Mouse (Mus musculus) heart, adult 2 months (tissue): ENCODE measurements around the gene Pfkfb3. TPM values are rescaled to one million over a fixed set of nuclear protein-coding genes. Genes with fewer than 3 reads are reported as not detected.
A peak's percentile ranks its signal among the peaks of the same experiment; 100 is the strongest.

Source experiments
- DNase-seq, 2 experiments: peaks; one replicate each; pipeline ENCODE4 v3.0.0; 2021
- H3K27ac ChIP-seq: fragments of 200-600 bp; 2 replicates; pipeline ENCODE4 v1.8.1; 2022
- H3K27me3 ChIP-seq: fragments of 200-500 bp; 2 replicates; pipeline ENCODE4 v1.6.1; 2012; ENCODE audit warnings: mild to moderate bottlenecking, low read length, inconsistent platforms, mixed read lengths; ENCODE audit not compliant: control insufficient read depth, insufficient read depth
- H3K36me3 ChIP-seq: fragments of 200-500 bp; 2 replicates; pipeline ENCODE4 v1.6.1; 2012; ENCODE audit warnings: low read length, inconsistent platforms; ENCODE audit not compliant: control insufficient read depth, insufficient read depth
- H3K4me1 ChIP-seq: fragments of 200-500 bp; 2 replicates; pipeline ENCODE4 v1.6.1; 2011; ENCODE audit warnings: low read length; ENCODE audit not compliant: control insufficient read depth, insufficient read depth
- H3K4me3 ChIP-seq: fragments of 200-600 bp; 2 replicates; pipeline ENCODE4 v1.8.1; 2022
- H3K79me2 ChIP-seq: fragments of 200-500 bp; replicated peaks from 2 replicates; pipeline ENCODE4 v1.6.1; 2012; ENCODE audit warnings: mild to moderate bottlenecking, inconsistent platforms, low read length, moderate library complexity, mixed read lengths; ENCODE audit not compliant: control insufficient read depth, insufficient read depth
- H3K9ac ChIP-seq: fragments of 200-500 bp; 2 replicates; pipeline ENCODE4 v1.6.1; 2012; ENCODE audit warnings: low read depth, mild to moderate bottlenecking, control low read depth, inconsistent platforms, low read length, mixed read lengths
- CTCF ChIP-seq: fragments of 200-600 bp; IDR thresholded peaks from 2 replicates; pipeline ENCODE4 v1.8.1; 2022; ENCODE audit warnings: antibody characterized with exemption, mild to moderate bottlenecking, moderate library complexity
- EP300 ChIP-seq: fragments of 200-500 bp; IDR thresholded peaks from 2 replicates; pipeline ENCODE4 v1.6.1; 2011; ENCODE audit warnings: low read depth, low read length, control low read depth; ENCODE audit not compliant: insufficient read depth
- POLR2A ChIP-seq: fragments of 200-500 bp; IDR thresholded peaks from 2 replicates; pipeline ENCODE4 v1.6.1; 2011; ENCODE audit warnings: mild to moderate bottlenecking, low read depth, low read length, control low read depth; ENCODE audit not compliant: insufficient read depth
- WGBS: fragments of 180-500 bp; shearing (Covaris S2); methylation state at CpG from one replicate; pipeline ENCODE4 v1.1.7; 2018; 5-methylcytosine and 5-hydroxymethylcytosine counted together
- intact Hi-C: fragments of 180-260 bp; cut with DNase I; formaldehyde crosslinking; loops from one replicate; pipeline ENCODE4 v1.15.1; 2025
- polyA plus RNA-seq: library from polyadenylated mRNA; depleted of rRNA; stranded (reverse); fragments of >200 nt; gene quantifications from 2 replicates; pipeline ENCODE4 v1.2.3, GENCODE M21; 2012
- total RNA-seq, 2 experiments: library from RNA; stranded (reverse); gene quantifications; 2 replicates each; pipeline ENCODE4 v1.2.3; 2021

Gene Pfkfb3
- total and polyA plus RNA-seq, 3 experiments: 9.0 to 14.3 (median 12.1) TPM

GRCm38 (mm10) chr2:11429538-11429937 is 124.3 kb downstream of the Pfkfb3 start:
- Histone ChIP-seq H3K4me1 (peaks cover 6% of the 10 kb centered on the region), H3K27me3 (no peaks in the 10 kb centered on the region), H3K9ac (no peak overlapping the region), H3K36me3 (no peaks in the 10 kb centered on the region; the same call in 1 of the 2 replicates), H3K79me2 (no peaks in the 10 kb centered on the region), H3K27ac (peak overlapping the region; percentile 49), H3K4me3 (no peak overlapping the region)
- peak; percentile 70 to 85 for DNase-seq
- TF ChIP-seq POLR2A: no peak
- peak; percentile 70; the same call in 1 of the 2 replicates for TF ChIP-seq EP300
- intact Hi-C loops: loop anchor here (2.0 to 10.0 kb wide), 3 partner anchors 71 to 108 kb away; no protein-coding TSS in a partner anchor
- WGBS: 20% methylated on average over 3 of the region's 3 CpGs

DNA sequence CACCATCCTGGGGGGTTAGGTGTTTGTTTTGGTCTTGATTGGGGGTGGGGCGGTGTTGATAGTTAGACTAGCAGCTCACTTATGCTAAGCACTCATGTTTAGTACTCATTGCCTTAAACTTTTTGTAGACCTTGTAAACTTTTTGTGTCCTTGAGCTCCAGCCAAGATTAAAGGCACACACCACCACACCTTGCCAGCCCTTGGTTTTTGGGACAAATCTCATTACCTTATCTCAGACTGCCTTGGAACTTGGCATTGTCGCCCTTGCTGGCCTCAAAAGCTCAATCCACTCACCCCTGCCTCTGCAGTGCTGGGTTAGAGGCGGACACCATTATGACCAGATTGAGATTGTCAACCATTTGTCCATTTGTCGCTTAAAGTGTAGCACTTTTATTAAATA is 125.3 kb downstream of the Pfkfb3 start:
- intact Hi-C loops: loop anchor here (2.0 to 10.0 kb wide), 3 partner anchors 72 to 109 kb away; no protein-coding TSS in a partner anchor
- no peak overlapping the region for H3K4me3 ChIP-seq
- H3K36me3 ChIP-seq: no peaks in the 10 kb centered on the region; the same call in 1 of the 2 replicates
- WGBS: 90% methylated on average over 4 of the region's 4 CpGs
- H3K27me3 ChIP-seq: no peaks in the 10 kb centered on the region
- no peaks in the 10 kb centered on the region for H3K79me2 ChIP-seq
- peaks cover 6% of the 10 kb centered on the region for H3K4me1 ChIP-seq
- TF ChIP-seq EP300 (no peak), POLR2A (no peak), CTCF (no peak)
- DNase-seq: no peak
- H3K9ac ChIP-seq: no peak overlapping the region
- H3K27ac ChIP-seq: no peak overlapping the region

DNA sequence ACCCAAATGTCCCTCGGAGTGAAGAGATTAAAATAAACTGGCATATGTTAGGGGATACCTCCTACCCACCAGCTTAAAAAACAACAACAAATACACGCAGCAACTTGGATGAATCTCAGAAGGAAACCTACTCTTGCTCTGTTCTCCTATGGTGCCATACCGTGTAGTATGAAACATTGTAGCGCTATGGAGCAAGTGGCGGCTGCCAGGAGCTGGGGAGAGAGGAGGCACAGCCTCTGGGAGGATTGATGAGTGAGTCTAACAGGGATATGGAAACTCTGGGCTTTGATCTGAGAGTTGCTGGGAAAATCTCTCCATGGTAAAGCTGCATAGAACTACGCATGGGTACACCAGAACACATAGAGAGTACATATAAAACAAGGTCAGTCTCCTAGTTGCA is 126.3 kb downstream of the Pfkfb3 start:
- H3K4me3 ChIP-seq: no peak overlapping the region
- no peaks in the 10 kb centered on the region for H3K79me2 ChIP-seq
- H3K9ac ChIP-seq: no peak overlapping the region
- WGBS: 90% methylated on average over 6 of the region's 6 CpGs
- intact Hi-C loops: loop anchor here (5.0 to 10.0 kb wide), 2 partner anchors 93 to 110 kb away; no protein-coding TSS in a partner anchor
- no peak for DNase-seq
- no peak overlapping the region for H3K27ac ChIP-seq
- H3K27me3 ChIP-seq: no peaks in the 10 kb centered on the region
- no peaks in the 10 kb centered on the region; the same call in 1 of the 2 replicates for H3K36me3 ChIP-seq
- H3K4me1 ChIP-seq: peaks cover 6% of the 10 kb centered on the region
- TF ChIP-seq EP300: no peak
- TF ChIP-seq CTCF: no peak
- TF ChIP-seq POLR2A: no peak

- intact Hi-C loops: loop anchor here (5.0 to 10.0 kb wide), 2 partner anchors 92 to 111 kb away; no protein-coding TSS in a partner anchor
- peaks cover 6% of the 10 kb centered on the region for H3K4me1 ChIP-seq
- H3K27ac ChIP-seq: no peak overlapping the region
- H3K79me2 ChIP-seq: no peaks in the 10 kb centered on the region
- H3K9ac ChIP-seq: no peak overlapping the region
- TF ChIP-seq EP300 (no peak), POLR2A (no peak), CTCF (no peak)
- no peak for DNase-seq
- no peaks in the 10 kb centered on the region; the same call in 1 of the 2 replicates for H3K36me3 ChIP-seq
- 48% methylated on average over 3 of the region's 3 CpGs for WGBS
- H3K4me3 ChIP-seq: no peak overlapping the region
- no peaks in the 10 kb centered on the region for H3K27me3 ChIP-seq
Observed at GRCm38 (mm10) chr2:11426379-11426778, 127.5 kb downstream of the Pfkfb3 start.

GRCm38 (mm10) chr2:11425421-11426131 is 128.3 kb downstream of the Pfkfb3 start:
- WGBS: 23% methylated on average over 5 of the region's 5 CpGs
- Histone ChIP-seq H3K27me3 (no peaks in the 10 kb centered on the region), H3K79me2 (no peaks in the 10 kb centered on the region), H3K4me1 (peaks cover 6% of the 10 kb centered on the region), H3K36me3 (no peaks in the 10 kb centered on the region; the same call in 1 of the 2 replicates), H3K27ac (no peak overlapping the region), H3K4me3 (no peak overlapping the region), H3K9ac (no peak overlapping the region)
- DNase-seq: peak; percentile 69 to 71
- no peak for TF ChIP-seq EP300
- intact Hi-C loops: loop anchor here (5.0 to 10.0 kb wide), 2 partner anchors 91 to 112 kb away; no protein-coding TSS in a partner anchor

- no peaks in the 10 kb centered on the region for H3K27me3 ChIP-seq
- no peak overlapping the region for H3K4me3 ChIP-seq
- TF ChIP-seq EP300: no peak
- TF ChIP-seq CTCF: no peak
- TF ChIP-seq POLR2A: no peak
- no peak overlapping the region for H3K27ac ChIP-seq
- H3K79me2 ChIP-seq: no peaks in the 10 kb centered on the region
- no peak overlapping the region for H3K9ac ChIP-seq
- intact Hi-C loops: loop anchor here (5.0 to 10.0 kb wide), 2 partner anchors 42 to 89 kb away; no protein-coding TSS in a partner anchor
- peaks cover 2% of the 10 kb centered on the region for H3K4me1 ChIP-seq
- no peaks in the 10 kb centered on the region; the same call in 1 of the 2 replicates for H3K36me3 ChIP-seq
- WGBS: 69% methylated on average over 5 of the region's 5 CpGs
- DNase-seq: no peak
Observed at GRCm38 (mm10) chr2:11424252-11424651, 129.6 kb downstream of the Pfkfb3 start.
